Mouse (Mus musculus): ENCODE measurements around the gene Lmntd1. TPM values are rescaled to one million over a fixed set of nuclear protein-coding genes. Genes with fewer than 3 reads are reported as not detected.
A peak's percentile ranks its signal among the peaks of the same experiment; 100 is the strongest.

Gene Lmntd1
- polyA plus RNA-seq, 1 experiment from 2014 or later = 1.1 TPM

- Histone ChIP-seq H3K9me3 (no peaks in the 10 kb centered on the region), H3K4me2 (no peak overlapping the region), H3K27me3 (no peaks in the 10 kb centered on the region), H3K9ac (no peak overlapping the region), H3K4me1 (replicated peaks) (peaks cover 15% of the 10 kb centered on the region), H3K4me3 (no peak overlapping the region), H3K36me3 (no peaks in the 10 kb centered on the region), H3K27ac (replicated peaks) (no peak overlapping the region)
- WGBS = 21% methylated on average over 6 of the region's 6 CpGs
- no peak for ATAC-seq (ENCODE audit: low FRiP score, low read depth)
Observed at GRCm38 (mm10) chr6:145379175-145379574, 234.9 kb downstream of the Lmntd1 start.

- H3K36me3 ChIP-seq = no peaks in the 10 kb centered on the region
- H3K27ac ChIP-seq (replicated peaks) = no peak overlapping the region
- no peaks in the 10 kb centered on the region for H3K9me3 ChIP-seq
- H3K27me3 ChIP-seq = no peaks in the 10 kb centered on the region
- H3K4me1 ChIP-seq (replicated peaks) = peaks cover 15% of the 10 kb centered on the region
- no peak overlapping the region for H3K4me2 ChIP-seq
- H3K9ac ChIP-seq = no peak overlapping the region
- WGBS = 70% methylated on average over 4 of the region's 4 CpGs
- H3K4me3 ChIP-seq = no peak overlapping the region
- ATAC-seq (ENCODE audit: low FRiP score, low read depth) = no peak
Observed at GRCm38 (mm10) chr6:145378689-145379088, 235.4 kb downstream of the Lmntd1 start.

GRCm38 (mm10) chr6:145374372-145374771 lies 239.7 kb downstream of the Lmntd1 start:
- Histone ChIP-seq H3K4me1 (replicated peaks) (peaks cover 4% of the 10 kb centered on the region; the same call in 1 of the 2 replicates), H3K4me3 (no peak overlapping the region), H3K9ac (no peak overlapping the region), H3K36me3 (no peaks in the 10 kb centered on the region), H3K9me3 (no peaks in the 10 kb centered on the region), H3K27ac (replicated peaks) (no peak overlapping the region), H3K27me3 (no peaks in the 10 kb centered on the region), H3K4me2 (no peak overlapping the region)
- 76% methylated on average over 2 of the region's 2 CpGs for WGBS
- no peak for ATAC-seq (ENCODE audit: low FRiP score, low read depth)

GRCm38 (mm10) chr6:145373712-145374221 lies 240.4 kb downstream of the Lmntd1 start:
- Histone ChIP-seq H3K27me3 (no peaks in the 10 kb centered on the region), H3K4me3 (no peak overlapping the region), H3K4me1 (replicated peaks) (no peaks in the 10 kb centered on the region), H3K36me3 (no peaks in the 10 kb centered on the region), H3K9ac (no peak overlapping the region), H3K4me2 (no peak overlapping the region), H3K9me3 (no peaks in the 10 kb centered on the region), H3K27ac (replicated peaks) (no peak overlapping the region)
- 45% methylated on average over 7 of the region's 7 CpGs for WGBS
- no peak for ATAC-seq (ENCODE audit: low FRiP score, low read depth)

- no peak for ATAC-seq (ENCODE audit: low FRiP score, low read depth)
- 74% methylated on average over 2 of the region's 2 CpGs for WGBS
- Histone ChIP-seq H3K27me3 (no peaks in the 10 kb centered on the region), H3K4me1 (replicated peaks) (no peaks in the 10 kb centered on the region), H3K4me3 (no peak overlapping the region), H3K27ac (replicated peaks) (no peak overlapping the region), H3K36me3 (no peaks in the 10 kb centered on the region), H3K9me3 (no peaks in the 10 kb centered on the region), H3K4me2 (no peak overlapping the region), H3K9ac (no peak overlapping the region)
Observed at GRCm38 (mm10) chr6:145372066-145372465, 242.1 kb downstream of the Lmntd1 start.

- H3K9ac ChIP-seq = no peak overlapping the region
- no peak overlapping the region for H3K4me3 ChIP-seq
- H3K36me3 ChIP-seq = no peaks in the 10 kb centered on the region
- 90% methylated on average over 4 of the region's 4 CpGs for WGBS
- H3K9me3 ChIP-seq = no peaks in the 10 kb centered on the region
- H3K4me1 ChIP-seq (replicated peaks) = no peaks in the 10 kb centered on the region
- H3K27me3 ChIP-seq = no peaks in the 10 kb centered on the region
- no peak overlapping the region for H3K27ac ChIP-seq (replicated peaks)
- ATAC-seq (ENCODE audit: low FRiP score, low read depth) = no peak
- H3K4me2 ChIP-seq = no peak overlapping the region
Observed at GRCm38 (mm10) chr6:145371586-145371985, 242.5 kb downstream of the Lmntd1 start.

- Histone ChIP-seq H3K4me1 (replicated peaks) (no peaks in the 10 kb centered on the region), H3K4me2 (no peak overlapping the region), H3K27ac (replicated peaks) (no peak overlapping the region), H3K36me3 (no peaks in the 10 kb centered on the region), H3K9ac (no peak overlapping the region), H3K4me3 (no peak overlapping the region), H3K27me3 (no peaks in the 10 kb centered on the region), H3K9me3 (no peaks in the 10 kb centered on the region)
- ATAC-seq (ENCODE audit: low FRiP score, low read depth) = no peak
- 89% methylated on average over 3 of the region's 3 CpGs for WGBS
Observed at GRCm38 (mm10) chr6:145370302-145370701, 243.8 kb downstream of the Lmntd1 start.

GRCm38 (mm10) chr6:145369290-145369689 lies 244.8 kb downstream of the Lmntd1 start:
- 62% methylated on average over 4 of the region's 4 CpGs for WGBS

GRCm38 (mm10) chr6:145366488-145366887 lies 247.6 kb downstream of the Lmntd1 start:
- WGBS = 94% methylated on average over 11 of the region's 11 CpGs
- Histone ChIP-seq H3K4me3 (no peak overlapping the region), H3K9me3 (no peaks in the 10 kb centered on the region), H3K27ac (replicated peaks) (no peak overlapping the region), H3K36me3 (no peaks in the 10 kb centered on the region), H3K4me2 (no peak overlapping the region), H3K9ac (no peak overlapping the region), H3K4me1 (replicated peaks) (no peaks in the 10 kb centered on the region), H3K27me3 (no peaks in the 10 kb centered on the region)
- ATAC-seq (ENCODE audit: low FRiP score, low read depth) = no peak

More at GRCm38 (mm10) chr6:145369290-145369689, 244.8 kb downstream of the Lmntd1 start:
- Histone ChIP-seq H3K4me3 (no peak overlapping the region), H3K9me3 (no peaks in the 10 kb centered on the region), H3K27me3 (no peaks in the 10 kb centered on the region), H3K4me2 (no peak overlapping the region), H3K9ac (no peak overlapping the region), H3K4me1 (replicated peaks) (no peaks in the 10 kb centered on the region), H3K36me3 (no peaks in the 10 kb centered on the region), H3K27ac (replicated peaks) (no peak overlapping the region)
- ATAC-seq (ENCODE audit: low FRiP score, low read depth) = no peak

GRCm38 (mm10) chr6:145363698-145364097 lies 250.4 kb downstream of the Lmntd1 start:
- H3K27ac ChIP-seq (replicated peaks) = no peak overlapping the region
- no peaks in the 10 kb centered on the region for H3K36me3 ChIP-seq
- no peak overlapping the region for H3K9ac ChIP-seq
- H3K4me1 ChIP-seq (replicated peaks) = no peaks in the 10 kb centered on the region; the same call in 1 of the 2 replicates
- no peak for ATAC-seq (ENCODE audit: low FRiP score, low read depth)
- H3K4me2 ChIP-seq = no peak overlapping the region
- no peaks in the 10 kb centered on the region for H3K27me3 ChIP-seq
- H3K9me3 ChIP-seq = no peaks in the 10 kb centered on the region
- 84% methylated on average over 7 of the region's 7 CpGs for WGBS
- no peak overlapping the region for H3K4me3 ChIP-seq

GRCm38 (mm10) chr6:145361109-145361694 lies 252.9 kb downstream of the Lmntd1 start:
- no peak overlapping the region for H3K27ac ChIP-seq (replicated peaks)
- H3K9me3 ChIP-seq = no peaks in the 10 kb centered on the region
- ATAC-seq (ENCODE audit: low FRiP score, low read depth) = no peak
- H3K27me3 ChIP-seq = no peaks in the 10 kb centered on the region
- H3K4me2 ChIP-seq = no peak overlapping the region
- no peak overlapping the region for H3K4me3 ChIP-seq
- no peak overlapping the region for H3K9ac ChIP-seq
- H3K4me1 ChIP-seq (replicated peaks) = no peaks in the 10 kb centered on the region; the same call in 1 of the 2 replicates
- no peaks in the 10 kb centered on the region for H3K36me3 ChIP-seq
- WGBS = 72% methylated on average over 12 of the region's 12 CpGs

GRCm38 (mm10) chr6:145359470-145360430 lies 254.4 kb downstream of the Lmntd1 start:
- no peak overlapping the region for H3K27ac ChIP-seq (replicated peaks)
- WGBS = 44% methylated on average over 26 of the region's 26 CpGs
- ATAC-seq (ENCODE audit: low FRiP score, low read depth) = no peak
- 0 out of 2 replicates have a peak overlapping the region, but pooled peaks have one; percentile 17 for H3K9ac ChIP-seq
- H3K9me3 ChIP-seq = no peaks in the 10 kb centered on the region
- no peak overlapping the region for H3K4me3 ChIP-seq
- peak overlapping the region; percentile 27; the same call in 1 of the 2 replicates for H3K4me2 ChIP-seq
- H3K4me1 ChIP-seq (replicated peaks) = no peaks in the 10 kb centered on the region; the same call in 1 of the 2 replicates
- H3K27me3 ChIP-seq = no peaks in the 10 kb centered on the region
- H3K36me3 ChIP-seq = no peaks in the 10 kb centered on the region

All from hindbrain, embryonic 15.5 days (tissue).